Mouse (Mus musculus) spleen, postnatal 4 days (tissue): ENCODE data around the gene Mapre3.
A peak's percentile ranks its signal among the peaks of the same experiment; 100 is the strongest.

Source experiments
- DNase-seq, 2 experiments: peaks; one replicate each; pipeline ENCODE4 v3.0.0; 2022; ENCODE audit warnings: low spot score in 2 of 2

Mapre3 gene

GRCm38 (mm10) chr5:30814424-30815119 is at the start of gene Mapre3:
TSS of gene Mapre3 (plus strand) at chr5:30814641.
- peak; percentile 70 to 88 for DNase-seq

- no peak for DNase-seq
Observed at GRCm38 (mm10) chr5:30765596-30766370, 48.7 kb upstream of the Mapre3 start.

GRCm38 (mm10) chr5:30768082-30768481 is 46.4 kb upstream of the Mapre3 start:
- DNase-seq, result no peak

GRCm38 (mm10) chr5:30768598-30768997 is 45.8 kb upstream of the Mapre3 start:
- no peak for DNase-seq

GRCm38 (mm10) chr5:30769075-30769474 is 45.4 kb upstream of the Mapre3 start:
- no peak for DNase-seq

GRCm38 (mm10) chr5:30774601-30775371 is 39.7 kb upstream of the Mapre3 start:
- DNase-seq, result peak; percentile 71 to 85

- DNase-seq, result no peak
Observed at GRCm38 (mm10) chr5:30780699-30781098, 33.7 kb upstream of the Mapre3 start.

GRCm38 (mm10) chr5:30781147-30781546 is 33.3 kb upstream of the Mapre3 start:
- DNase-seq, result no peak

GRCm38 (mm10) chr5:30787381-30787780 is 27.1 kb upstream of the Mapre3 start:
- DNase-seq, result no peak

- no peak for DNase-seq
Observed at GRCm38 (mm10) chr5:30790047-30790446, 24.4 kb upstream of the Mapre3 start.

- DNase-seq, result peak; percentile 86 to 95
Observed at GRCm38 (mm10) chr5:30796125-30796524, 18.3 kb upstream of the Mapre3 start.

GRCm38 (mm10) chr5:30797482-30797881 is 17.0 kb upstream of the Mapre3 start:
- DNase-seq, result peak; percentile 78 to 79

GRCm38 (mm10) chr5:30797982-30798381 is 16.5 kb upstream of the Mapre3 start:
- no peak for DNase-seq

GRCm38 (mm10) chr5:30798965-30799364 is 15.5 kb upstream of the Mapre3 start:
- DNase-seq, result no peak

GRCm38 (mm10) chr5:30802724-30803467 is 11.5 kb upstream of the Mapre3 start:
- DNase-seq, result no peak

GRCm38 (mm10) chr5:30806106-30806505 is 8.3 kb upstream of the Mapre3 start:
- peak; percentile 81 to 94 for DNase-seq

GRCm38 (mm10) chr5:30815120-30815465 is 652 bp downstream of the Mapre3 start:
- DNase-seq, result no peak

GRCm38 (mm10) chr5:30816261-30816791 is 1.9 kb downstream of the Mapre3 start:
- DNase-seq, result no peak

- no peak for DNase-seq
Observed at GRCm38 (mm10) chr5:30818758-30819309, 4.4 kb downstream of the Mapre3 start.

- DNase-seq, result no peak
Observed at GRCm38 (mm10) chr5:30822689-30823088, 8.2 kb downstream of the Mapre3 start.

GRCm38 (mm10) chr5:30823091-30823490 is 8.7 kb downstream of the Mapre3 start:
- DNase-seq, result no peak
